Mouse (Mus musculus) heart, embryonic 12.5 days (tissue): Measurements from ENCODE around the gene Prom1. TPM values are rescaled to one million over a fixed set of nuclear protein-coding genes. Genes with fewer than 3 reads are reported as not detected.

Source experiments
- ATAC-seq: fragments of 200-750 bp; cut with Nextera tagmentation; 2 replicates; pipeline ENCODE4 v1.8.0; 2017; ENCODE audit warnings: moderate TSS enrichment, moderate library complexity; ENCODE audit not compliant: insufficient number of reproducible peaks, low FRiP score
- H3K27ac ChIP-seq: fragments of 300-500 bp; sonication (generic); 2 replicates; pipeline ENCODE4 v1.5.1; 2016; ENCODE audit warnings: mild to moderate bottlenecking, moderate library complexity; ENCODE audit not compliant: poor library complexity, severe bottlenecking
- H3K27me3 ChIP-seq: fragments of 300-500 bp; sonication (generic); replicated peaks from 2 replicates; pipeline ENCODE4 v1.6.1; 2016; ENCODE audit warnings: mild to moderate bottlenecking, moderate library complexity
- H3K36me3 ChIP-seq: fragments of 300-500 bp; sonication (generic); 2 replicates; pipeline ENCODE4 v1.6.1; 2016; ENCODE audit warnings: mild to moderate bottlenecking, moderate library complexity
- H3K4me1 ChIP-seq: fragments of 300-500 bp; sonication (generic); replicated peaks from 2 replicates; pipeline ENCODE4 v1.6.1; 2016; ENCODE audit warnings: mild to moderate bottlenecking
- H3K4me2 ChIP-seq: fragments of 300-500 bp; sonication (generic); 2 replicates; pipeline ENCODE4 v1.6.1; 2016; ENCODE audit warnings: mild to moderate bottlenecking, moderate library complexity
- H3K4me3 ChIP-seq: fragments of 300-500 bp; sonication (generic); 2 replicates; pipeline ENCODE4 v1.5.1; 2016; ENCODE audit warnings: mild to moderate bottlenecking
- H3K9ac ChIP-seq: fragments of 300-500 bp; sonication (generic); 2 replicates; pipeline ENCODE4 v1.6.1; 2016; ENCODE audit warnings: mild to moderate bottlenecking, moderate library complexity
- H3K9me3 ChIP-seq: fragments of 300-500 bp; sonication (generic); replicated peaks from 2 replicates; pipeline ENCODE4 v1.6.1; 2016; ENCODE audit warnings: mild to moderate bottlenecking, moderate library complexity
- WGBS: fragments of 180-500 bp; shearing (Covaris S2); methylation state at CpG from one replicate; pipeline ENCODE4 v1.1.7; 2016; 5-methylcytosine and 5-hydroxymethylcytosine counted together
- polyA plus RNA-seq: library from polyadenylated mRNA; unstranded; fragments of >200 nt; fragmentation: Nextera tagmentation; extraction: Ambion mirVana; gene quantifications from 2 replicates; pipeline ENCODE4 v1.2.1, GENCODE M21; 2016

Gene Prom1
- polyA plus RNA-seq, 1 experiment from 2014 or later = 18.2 TPM

- Histone ChIP-seq H3K4me3 (no peak overlapping the region), H3K27ac (no peak overlapping the region), H3K9me3 (no peaks in the 10 kb centered on the region), H3K9ac (no peak overlapping the region), H3K27me3 (no peaks in the 10 kb centered on the region), H3K4me1 (peaks cover 4% of the 10 kb centered on the region; the same call in 1 of the 2 replicates), H3K36me3 (no peaks in the 10 kb centered on the region), H3K4me2 (no peak overlapping the region)
- no peak for ATAC-seq
- WGBS = 74% methylated on average over 1 of the region's 1 CpGs
These were observed 20.7 kb downstream of the Prom1 start for GRCm38 (mm10) chr5:44081108-44081507.

DNA sequence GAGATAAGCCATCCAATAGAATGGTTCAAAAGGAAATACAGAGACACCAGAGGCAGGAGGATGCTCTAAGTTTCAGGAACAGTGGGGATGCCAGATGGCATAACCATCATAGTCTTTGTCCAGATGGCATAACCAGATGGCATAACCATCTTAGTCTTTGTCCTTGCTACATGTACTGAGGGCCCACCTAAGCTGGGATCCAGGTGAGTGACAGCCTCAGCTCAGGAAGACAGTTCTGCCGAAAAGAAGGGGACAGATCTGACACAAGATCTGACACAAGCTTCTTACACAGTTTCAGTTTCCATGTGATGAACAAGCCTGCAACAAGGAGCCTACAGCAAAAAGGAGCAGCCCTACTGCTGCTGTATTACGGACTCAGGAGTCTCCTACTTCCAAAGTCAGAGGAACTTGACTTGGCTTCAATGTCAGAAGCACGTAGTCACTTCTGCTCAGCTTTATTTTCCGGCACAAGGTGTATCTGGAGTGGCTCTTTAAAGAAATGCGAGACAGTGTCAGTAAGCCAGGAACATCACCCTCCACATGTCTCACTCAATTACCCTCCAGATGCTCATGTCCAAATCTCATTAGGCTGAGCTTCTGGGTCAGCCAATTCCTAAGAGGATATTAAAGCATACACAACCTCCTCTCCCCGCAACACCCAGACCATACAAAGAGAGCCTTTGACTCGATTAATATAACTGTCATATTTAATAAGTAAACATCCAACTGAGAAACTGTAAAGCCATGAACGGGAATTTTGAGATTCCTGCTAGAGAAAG, 21.4 kb downstream of the Prom1 start:
- 77% methylated on average over 8 of the region's 8 CpGs for WGBS
- no peaks in the 10 kb centered on the region for H3K27me3 ChIP-seq
- no peaks in the 10 kb centered on the region for H3K36me3 ChIP-seq
- H3K4me3 ChIP-seq = no peak overlapping the region
- H3K9me3 ChIP-seq = no peaks in the 10 kb centered on the region
- no peak overlapping the region for H3K27ac ChIP-seq
- no peak for ATAC-seq
- H3K4me1 ChIP-seq = no peaks in the 10 kb centered on the region
- H3K9ac ChIP-seq = no peak overlapping the region
- H3K4me2 ChIP-seq = no peak overlapping the region

DNA sequence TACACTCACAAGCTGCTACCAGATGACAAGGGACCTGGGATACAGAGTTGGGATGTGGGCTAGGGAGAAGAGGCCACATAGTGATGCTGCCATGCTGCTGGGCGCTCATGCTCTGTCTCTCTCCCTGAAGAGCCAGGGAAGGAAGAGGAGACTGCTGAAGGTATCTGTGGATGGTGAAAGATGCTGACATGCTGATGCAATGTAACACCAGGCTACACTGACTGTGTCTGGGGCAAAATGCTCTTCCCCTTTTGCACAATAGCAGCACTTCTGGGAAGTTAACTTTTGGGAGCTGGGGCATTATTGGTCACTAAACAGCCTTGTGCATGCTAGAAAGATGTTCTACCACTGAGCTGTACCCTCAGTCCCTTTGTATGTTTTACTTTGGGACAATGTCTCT, 26.4 kb downstream of the Prom1 start:
- 89% methylated on average over 1 of the region's 1 CpGs for WGBS
- H3K9me3 ChIP-seq = no peaks in the 10 kb centered on the region

GRCm38 (mm10) chr5:44073634-44074033, 28.2 kb downstream of the Prom1 start:
- no peaks in the 10 kb centered on the region for H3K27me3 ChIP-seq
- ATAC-seq = no peak
- peaks cover 6% of the 10 kb centered on the region for H3K4me1 ChIP-seq
- no peaks in the 10 kb centered on the region for H3K36me3 ChIP-seq
- H3K9me3 ChIP-seq = no peaks in the 10 kb centered on the region
- no peak overlapping the region for H3K27ac ChIP-seq
- H3K4me3 ChIP-seq = no peak overlapping the region
- 76% methylated on average over 3 of the region's 3 CpGs for WGBS
- no peak overlapping the region for H3K9ac ChIP-seq
- no peak overlapping the region for H3K4me2 ChIP-seq

More for the DNA sequence above, 26.4 kb downstream of the Prom1 start:
- H3K36me3 ChIP-seq = no peaks in the 10 kb centered on the region
- H3K4me2 ChIP-seq = no peak overlapping the region
- H3K9ac ChIP-seq = no peak overlapping the region
- no peak overlapping the region for H3K4me3 ChIP-seq
- H3K27ac ChIP-seq = no peak overlapping the region
- peaks cover 6% of the 10 kb centered on the region for H3K4me1 ChIP-seq
- H3K27me3 ChIP-seq = no peaks in the 10 kb centered on the region
- ATAC-seq = no peak

DNA sequence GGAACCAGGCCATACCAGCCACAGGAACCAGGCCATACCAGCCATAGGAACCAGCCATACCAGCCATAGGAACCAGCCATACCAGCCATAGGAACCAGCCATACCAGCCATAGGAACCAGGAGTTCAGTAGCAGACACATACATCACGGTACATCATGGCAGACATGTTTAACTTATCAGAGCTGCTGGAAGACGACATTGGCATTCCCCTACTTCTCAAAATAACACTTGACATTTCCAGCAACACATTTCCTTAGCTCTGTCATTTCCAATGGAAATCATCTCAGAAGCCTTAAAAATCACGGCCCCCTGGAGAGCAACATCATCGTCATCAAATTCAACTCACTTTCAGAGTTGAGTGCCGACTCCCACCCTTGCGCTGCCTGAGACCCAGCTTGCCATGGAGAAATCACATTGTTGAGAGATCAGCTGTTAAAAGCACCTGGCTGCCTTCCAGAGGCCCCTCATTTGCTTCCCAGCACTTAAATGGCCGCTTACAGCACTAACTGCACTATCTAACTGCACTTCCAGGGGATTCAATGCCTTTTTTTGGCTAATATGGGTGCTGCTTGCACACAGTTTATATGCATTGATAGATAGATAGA, 31.2 kb downstream of the Prom1 start:
- WGBS = 78% methylated on average over 7 of the region's 7 CpGs

DNA sequence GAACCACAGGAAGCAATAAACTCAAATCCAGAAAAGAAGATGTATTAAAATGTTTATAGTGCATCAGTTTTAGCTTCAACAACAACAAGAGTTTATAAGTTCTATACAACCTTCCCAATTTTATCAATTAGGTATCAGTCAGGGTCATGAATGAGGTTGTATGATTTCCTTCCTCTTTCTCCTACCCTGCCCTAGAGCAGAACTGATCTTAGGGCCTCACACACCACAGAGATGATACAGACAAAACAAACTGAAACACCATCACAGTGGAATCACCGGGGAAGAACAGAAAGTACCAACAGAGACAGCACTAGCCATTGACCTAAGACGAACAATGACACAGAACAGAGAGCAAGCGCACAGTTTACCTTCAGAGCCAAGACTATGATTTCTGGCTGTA, 43.6 kb downstream of the Prom1 start:
- no peaks in the 10 kb centered on the region for H3K9me3 ChIP-seq
- 89% methylated on average over 3 of the region's 3 CpGs for WGBS
- ATAC-seq = no peak
- H3K27ac ChIP-seq = no peak overlapping the region
- no peak overlapping the region for H3K4me3 ChIP-seq
- no peak overlapping the region for H3K4me2 ChIP-seq
- H3K9ac ChIP-seq = no peak overlapping the region
- no peaks in the 10 kb centered on the region for H3K27me3 ChIP-seq
- no peaks in the 10 kb centered on the region for H3K36me3 ChIP-seq
- peaks cover 8% of the 10 kb centered on the region for H3K4me1 ChIP-seq

More for the DNA sequence above, 31.2 kb downstream of the Prom1 start:
- Histone ChIP-seq H3K4me3 (no peak overlapping the region), H3K4me2 (no peak overlapping the region), H3K4me1 (peaks cover 11% of the 10 kb centered on the region), H3K27ac (no peak overlapping the region), H3K27me3 (no peaks in the 10 kb centered on the region), H3K9ac (no peak overlapping the region), H3K36me3 (no peaks in the 10 kb centered on the region), H3K9me3 (no peaks in the 10 kb centered on the region)
- no peak for ATAC-seq

DNA sequence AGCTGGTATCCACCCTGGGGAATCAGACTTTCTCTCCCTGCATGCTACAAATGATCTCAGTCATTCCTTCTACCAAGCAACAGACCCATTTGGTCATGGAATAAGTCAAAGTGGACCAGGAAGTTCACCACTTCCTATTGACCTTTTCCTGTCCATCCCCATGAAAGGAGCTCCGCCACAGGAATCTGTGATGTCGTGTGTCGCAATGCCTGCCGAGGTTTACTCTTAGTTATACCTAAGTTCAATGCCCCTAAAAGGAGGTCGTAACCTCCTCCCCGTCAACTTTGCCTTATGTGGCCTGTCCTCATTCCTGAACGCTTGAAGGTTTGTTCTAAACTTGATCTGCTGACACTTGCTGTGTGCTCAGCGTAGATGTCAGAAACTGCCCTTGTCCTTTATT, 51.6 kb downstream of the Prom1 start:
- Histone ChIP-seq H3K4me3 (no peak overlapping the region), H3K9ac (no peak overlapping the region), H3K9me3 (no peaks in the 10 kb centered on the region), H3K27me3 (no peaks in the 10 kb centered on the region), H3K27ac (no peak overlapping the region), H3K4me1 (peaks cover 12% of the 10 kb centered on the region), H3K4me2 (no peak overlapping the region), H3K36me3 (no peaks in the 10 kb centered on the region)
- WGBS = 70% methylated on average over 8 of the region's 8 CpGs
- no peak for ATAC-seq

DNA sequence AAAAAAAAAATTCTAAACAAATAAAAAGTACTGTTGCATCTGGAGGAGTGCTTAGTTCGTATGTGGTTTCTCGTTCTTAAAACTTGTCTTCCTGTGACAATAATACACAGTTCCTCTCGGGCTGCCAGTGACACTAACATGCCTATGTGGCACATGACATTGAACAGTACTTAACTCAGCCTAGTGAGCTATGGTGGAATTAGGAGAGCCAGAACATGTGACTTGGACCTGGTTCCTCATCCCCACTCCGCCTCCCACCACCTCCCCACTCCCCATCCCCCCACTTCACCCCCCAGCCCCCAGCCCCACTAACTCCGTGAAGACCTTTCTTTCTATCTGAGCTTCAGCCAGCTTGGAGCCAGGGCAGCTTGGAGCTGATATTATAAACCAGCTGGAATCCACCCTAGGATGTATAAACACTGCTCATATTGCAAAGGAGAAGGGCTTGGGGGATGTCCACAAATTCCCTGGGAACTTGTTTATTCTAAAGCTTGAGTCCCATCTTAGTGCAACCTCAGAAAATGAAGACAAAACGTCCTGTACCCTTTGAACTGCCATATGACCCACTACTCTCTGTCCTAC, 52.3 kb downstream of the Prom1 start:
- Histone ChIP-seq H3K36me3 (no peaks in the 10 kb centered on the region), H3K9me3 (no peaks in the 10 kb centered on the region), H3K27me3 (no peaks in the 10 kb centered on the region), H3K9ac (no peak overlapping the region), H3K4me3 (no peak overlapping the region), H3K4me2 (no peak overlapping the region), H3K27ac (no peak overlapping the region), H3K4me1 (peaks cover 12% of the 10 kb centered on the region)
- ATAC-seq = no peak
- 39% methylated on average over 6 of the region's 6 CpGs for WGBS

DNA sequence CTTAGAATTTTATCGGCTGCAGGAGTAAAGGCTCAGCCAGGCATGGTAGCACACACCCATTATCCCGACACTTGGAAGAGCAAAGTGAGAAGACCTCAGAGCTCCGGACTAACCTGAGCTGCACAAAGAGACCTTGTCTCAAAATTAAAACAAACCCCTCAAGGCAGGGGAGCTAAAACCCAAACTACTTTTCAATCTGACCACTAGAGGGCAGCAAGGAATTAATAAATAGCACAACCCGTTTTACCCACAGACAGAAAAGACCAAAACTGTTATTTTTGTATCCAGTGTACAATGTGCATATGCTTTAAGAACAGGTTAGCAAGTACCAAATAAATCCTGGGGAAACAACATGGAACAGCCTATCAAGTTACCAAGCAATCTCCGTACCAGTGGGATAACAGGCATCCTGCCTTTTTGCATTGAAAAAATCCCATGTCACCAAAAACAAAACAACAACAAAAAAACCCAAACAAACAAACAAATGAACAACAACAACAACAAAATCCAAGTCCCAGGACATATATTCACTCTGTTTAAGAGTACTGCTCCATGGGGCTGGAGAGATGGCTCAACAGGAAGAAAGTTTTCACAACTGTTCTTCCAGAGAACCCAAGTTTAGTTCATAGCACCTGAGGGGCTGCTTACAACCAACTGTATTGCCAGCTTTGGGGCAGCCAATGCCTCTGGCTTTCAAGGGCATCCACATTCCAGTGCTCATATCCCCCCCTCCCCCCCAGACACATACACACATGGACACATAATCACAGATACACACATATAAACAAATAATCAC, 53.1 kb downstream of the Prom1 start:
- no peaks in the 10 kb centered on the region for H3K36me3 ChIP-seq
- ATAC-seq = no peak
- no peaks in the 10 kb centered on the region for H3K9me3 ChIP-seq
- H3K27ac ChIP-seq = no peak overlapping the region
- H3K4me3 ChIP-seq = no peak overlapping the region
- peaks cover 12% of the 10 kb centered on the region for H3K4me1 ChIP-seq
- no peak overlapping the region for H3K4me2 ChIP-seq
- 40% methylated on average over 5 of the region's 5 CpGs for WGBS
- H3K9ac ChIP-seq = no peak overlapping the region
- H3K27me3 ChIP-seq = no peaks in the 10 kb centered on the region

DNA sequence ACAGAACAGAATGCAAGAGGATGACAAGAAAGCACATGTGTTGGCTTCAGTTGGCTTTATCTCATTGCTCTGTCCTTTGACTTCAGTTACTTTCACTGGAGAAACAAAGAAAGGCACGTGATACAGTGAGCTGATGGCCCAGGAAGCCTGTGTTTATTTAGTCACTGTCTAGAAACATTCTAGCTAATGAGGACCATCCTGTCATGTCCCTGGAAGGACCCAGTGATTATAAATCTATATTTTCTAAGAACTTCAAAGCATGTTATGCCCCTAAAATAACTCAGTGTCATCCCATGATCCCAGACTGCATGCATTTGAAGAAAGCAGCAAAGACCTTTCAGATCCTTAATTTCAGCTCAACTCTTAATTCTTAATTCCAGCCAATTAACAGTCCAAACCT, 60.1 kb downstream of the Prom1 start:
- H3K4me3 ChIP-seq = no peak overlapping the region
- WGBS = 23% methylated on average over 1 of the region's 1 CpGs
- no peaks in the 10 kb centered on the region; the same call in 1 of the 2 replicates for H3K36me3 ChIP-seq
- no peak overlapping the region for H3K27ac ChIP-seq
- ATAC-seq = no peak
- H3K9ac ChIP-seq = no peak overlapping the region
- no peak overlapping the region for H3K4me2 ChIP-seq
- H3K9me3 ChIP-seq = no peaks in the 10 kb centered on the region
- no peaks in the 10 kb centered on the region for H3K4me1 ChIP-seq
- H3K27me3 ChIP-seq = no peaks in the 10 kb centered on the region

- ATAC-seq = no peak
- H3K9me3 ChIP-seq = no peaks in the 10 kb centered on the region
- no peaks in the 10 kb centered on the region for H3K4me1 ChIP-seq
- H3K27ac ChIP-seq = no peak overlapping the region
- no peak overlapping the region for H3K9ac ChIP-seq
- H3K4me2 ChIP-seq = no peak overlapping the region
- H3K27me3 ChIP-seq = no peaks in the 10 kb centered on the region
- WGBS = 75% methylated on average over 3 of the region's 3 CpGs
- no peaks in the 10 kb centered on the region; the same call in 1 of the 2 replicates for H3K36me3 ChIP-seq
- H3K4me3 ChIP-seq = no peak overlapping the region
These were observed 60.8 kb downstream of the Prom1 start for GRCm38 (mm10) chr5:44041056-44041455.
